Mouse (Mus musculus) R1 (cell line): ENCODE data around the gene Relt.
A peak's percentile ranks its signal among the peaks of the same experiment; 100 is the strongest.

Experiments used
- DNase-seq: peaks from one replicate; pipeline ENCODE4 v3.0.0-alpha.2; 2018; ENCODE audit warnings: low read depth, low spot score

The Relt gene

DNA sequence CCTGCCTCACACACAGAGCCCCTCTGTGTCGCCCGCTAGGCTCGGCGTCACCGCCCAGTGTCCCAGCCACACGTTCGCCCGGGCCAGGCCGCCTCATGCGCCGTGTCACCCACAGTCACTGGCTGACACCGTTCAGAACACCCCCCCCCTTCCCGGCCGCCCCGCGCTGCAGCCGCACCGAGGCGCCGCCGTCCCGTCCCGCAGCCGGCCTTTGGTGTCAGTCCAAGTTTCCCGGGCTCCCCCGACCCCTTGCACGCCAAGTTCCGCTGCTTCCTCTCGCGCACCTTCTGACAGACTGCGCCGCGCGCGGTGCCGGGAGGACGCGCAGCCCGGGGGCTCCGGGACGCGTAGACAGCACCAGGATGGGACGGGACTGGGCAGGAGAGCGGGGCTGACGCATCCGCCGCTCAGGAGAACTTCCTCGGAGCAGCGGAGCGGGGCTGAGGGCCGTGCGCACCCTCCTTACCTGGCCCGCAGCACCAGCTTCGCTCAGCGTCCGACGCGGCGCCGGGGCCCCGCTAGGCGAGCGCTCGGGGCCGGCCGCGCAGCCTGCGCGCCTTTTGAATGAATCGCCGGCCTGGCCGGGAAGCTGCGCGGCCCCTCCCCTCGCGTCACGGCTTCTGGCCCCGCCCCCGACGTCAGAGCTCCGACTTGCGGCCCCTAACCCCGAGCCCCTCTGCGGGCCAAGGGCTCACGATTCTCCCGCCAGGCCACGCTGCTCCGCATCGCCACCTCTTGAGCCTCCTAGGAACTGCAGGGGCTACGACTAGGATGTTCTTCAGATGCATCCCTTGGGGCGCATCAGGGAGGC is at the start of gene Relt:
TSS of gene Relt (minus strand) at position 619 of the 811 bp plus-strand sequence.
- peak; percentile 97 for DNase-seq

DNA sequence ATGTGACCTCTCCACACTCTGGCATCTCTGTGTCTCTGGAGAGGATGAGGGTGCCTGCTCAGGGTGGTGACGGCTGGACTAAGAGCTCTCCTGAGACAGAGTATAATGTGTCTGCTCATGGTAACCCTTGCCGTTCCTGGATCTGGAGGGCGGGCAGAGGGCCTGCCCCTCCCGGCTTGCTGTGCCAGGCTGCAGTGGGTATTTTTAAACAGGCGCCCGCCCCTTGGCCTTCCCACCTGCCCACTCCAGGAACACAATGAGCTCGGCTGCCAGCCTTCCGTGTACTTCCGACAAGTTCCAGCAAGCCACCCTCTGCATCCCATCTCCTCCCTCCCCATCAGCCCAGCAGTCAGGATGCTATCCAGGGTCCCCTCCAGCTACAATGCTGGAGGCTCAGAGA is 48.5 kb upstream of the Relt start:
- DNase-seq: no peak

DNA sequence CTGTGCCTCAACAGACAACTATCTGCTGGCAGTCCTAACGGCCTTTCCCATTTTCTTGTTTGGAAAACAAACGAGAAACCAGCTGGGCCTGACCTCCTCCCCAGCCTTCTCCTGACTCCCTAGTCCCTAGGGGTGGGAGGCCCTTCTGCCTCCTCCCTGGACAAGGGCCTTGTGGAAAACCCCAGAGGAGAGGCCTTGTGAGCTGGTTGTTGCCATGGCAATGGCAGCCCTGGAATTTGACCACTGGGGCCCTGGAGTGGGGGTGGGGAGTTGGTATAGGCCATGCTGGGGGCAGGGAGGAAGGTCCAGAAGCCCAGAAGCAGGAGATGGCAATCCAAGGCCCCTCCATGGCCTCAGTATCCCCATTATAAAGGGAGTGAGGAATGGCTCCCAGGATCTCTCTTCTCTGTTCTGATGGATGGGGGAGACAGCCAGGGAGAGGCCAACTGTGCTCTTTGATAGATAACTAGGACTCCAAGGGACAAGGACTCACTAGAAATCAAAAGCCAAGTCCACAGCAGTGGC is 48.1 kb upstream of the Relt start:
- peak; percentile 43 for DNase-seq

- peak; percentile 77 for DNase-seq
These were observed 45.3 kb upstream of the Relt start for GRCm38 (mm10) chr7:100908567-100908966.

GRCm38 (mm10) chr7:100908061-100908460 is 44.8 kb upstream of the Relt start:
- no peak for DNase-seq

DNA sequence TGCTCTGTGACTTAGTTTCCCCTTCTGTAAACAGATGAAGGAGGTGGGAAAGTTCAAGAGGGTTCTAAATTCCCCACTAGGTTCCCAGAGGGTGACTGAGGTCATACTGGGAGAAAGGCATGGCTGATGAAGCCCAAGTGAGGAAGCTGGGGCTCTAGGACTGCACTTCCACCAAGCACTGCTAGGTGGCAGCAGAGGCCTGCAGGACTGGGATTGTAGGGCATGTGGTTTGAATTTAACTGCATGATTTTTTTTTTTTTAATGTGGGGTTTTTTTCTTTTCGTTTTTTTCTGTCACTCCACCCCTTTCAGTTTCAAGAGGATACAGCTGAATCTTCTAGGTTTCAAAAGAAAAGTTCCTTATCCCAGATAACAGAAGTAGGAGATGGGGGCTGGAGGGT is 44.0 kb upstream of the Relt start:
- peak; percentile 68 for DNase-seq

- DNase-seq: no peak
These were observed 43.0 kb upstream of the Relt start for GRCm38 (mm10) chr7:100906029-100906789.

DNA sequence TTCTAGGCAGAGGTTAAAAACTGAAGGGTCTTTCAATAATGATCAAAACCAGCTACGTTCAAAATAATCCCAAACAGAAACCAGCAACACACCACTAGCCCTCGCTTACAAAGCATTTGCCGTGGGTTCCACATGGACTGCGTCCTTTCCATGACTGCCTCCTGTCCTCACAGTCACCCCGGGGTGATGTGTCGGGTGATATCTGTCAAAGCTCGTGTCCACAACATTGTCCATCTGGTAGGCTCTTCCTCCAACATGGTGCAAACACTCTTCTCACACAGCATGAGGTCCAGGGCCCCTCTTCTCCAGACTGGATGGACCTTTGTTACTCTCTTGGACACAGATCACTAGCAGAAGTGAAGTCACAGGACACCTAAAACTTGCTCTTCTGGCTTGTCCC is 41.8 kb upstream of the Relt start:
- DNase-seq: no peak

DNA sequence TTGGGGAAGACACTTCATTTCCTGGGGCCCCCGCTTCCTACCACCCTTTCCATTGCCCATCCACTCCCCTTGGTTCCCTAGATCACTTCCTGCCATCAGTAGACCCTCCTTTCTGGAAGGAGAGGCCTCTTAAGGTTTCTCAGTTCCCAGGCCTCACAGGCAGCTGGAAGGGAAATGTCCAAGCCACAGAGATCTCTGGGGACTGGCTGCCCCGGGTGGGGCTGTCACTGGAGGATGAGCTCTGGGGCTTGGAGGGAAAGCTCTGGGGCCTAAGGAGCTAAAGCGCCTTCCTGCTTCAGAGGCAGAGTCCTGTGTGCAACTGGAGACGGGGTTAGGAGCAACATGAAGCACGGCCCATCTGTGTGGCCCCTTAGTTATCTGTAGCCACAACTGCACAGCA is 41.4 kb upstream of the Relt start:
- no peak for DNase-seq

GRCm38 (mm10) chr7:100902451-100903137 is 39.3 kb upstream of the Relt start:
- peak; percentile 56 for DNase-seq

GRCm38 (mm10) chr7:100897828-100898227 is 34.6 kb upstream of the Relt start:
- no peak for DNase-seq

DNA sequence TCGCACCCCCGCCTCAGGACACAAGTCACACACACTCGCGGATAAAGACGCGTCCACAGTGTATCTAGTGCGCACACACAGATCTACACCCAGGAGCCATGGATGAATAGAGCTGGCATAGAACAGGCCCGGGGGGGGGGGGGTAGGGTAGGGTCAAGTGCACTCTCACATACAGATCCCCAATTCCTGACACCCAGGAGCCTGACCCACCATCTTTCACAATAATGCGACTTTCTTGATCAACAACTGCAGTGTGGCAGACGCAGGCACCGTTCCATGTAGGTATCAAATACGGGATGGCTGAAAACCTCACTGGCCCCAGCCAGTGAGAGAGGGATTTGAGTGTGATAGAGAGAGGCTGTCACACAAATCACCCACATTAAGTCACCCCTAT is 31.6 kb upstream of the Relt start:
- DNase-seq: no peak

- DNase-seq: peak; percentile 59
These were observed 31.0 kb upstream of the Relt start for GRCm38 (mm10) chr7:100894057-100894832.

DNA sequence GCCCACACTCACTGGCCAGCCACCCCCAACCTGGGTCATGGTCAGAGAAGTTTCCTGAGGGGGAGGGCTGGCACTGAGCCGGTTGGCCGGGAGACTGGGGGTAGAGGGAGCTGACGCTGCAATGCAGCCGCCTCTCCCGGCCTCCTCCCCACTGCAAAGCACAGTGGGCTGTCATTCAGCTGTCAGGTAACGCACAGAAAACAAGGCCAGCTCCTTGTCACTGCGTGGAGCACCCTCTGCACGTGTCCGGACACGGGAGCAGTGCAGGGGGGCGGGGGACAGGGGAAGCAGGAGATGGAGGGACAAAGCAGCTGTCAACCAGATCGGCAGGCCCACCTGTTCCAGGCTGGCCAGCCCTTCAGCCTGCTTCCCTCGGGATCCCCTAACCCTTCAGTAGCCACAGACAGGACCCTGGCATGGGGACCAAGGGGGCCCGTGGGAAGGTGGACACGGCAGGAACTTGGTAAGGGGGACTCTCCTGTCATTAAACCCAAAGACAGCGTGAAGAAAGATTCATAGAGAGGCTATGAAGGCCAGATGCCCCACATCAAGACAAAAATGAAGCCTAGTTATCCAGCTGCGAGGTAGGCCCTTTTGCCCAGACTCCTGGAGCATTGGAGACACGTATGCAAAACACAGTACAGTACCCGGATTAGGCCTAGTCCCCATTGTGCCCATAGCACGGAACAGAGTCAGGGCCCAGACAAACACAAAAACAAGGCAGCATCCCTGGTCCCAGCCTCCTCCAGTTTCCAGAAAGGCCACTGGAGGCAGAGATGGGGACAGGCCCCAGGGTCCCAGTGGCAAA is 30.2 kb upstream of the Relt start:
- no peak for DNase-seq

DNA sequence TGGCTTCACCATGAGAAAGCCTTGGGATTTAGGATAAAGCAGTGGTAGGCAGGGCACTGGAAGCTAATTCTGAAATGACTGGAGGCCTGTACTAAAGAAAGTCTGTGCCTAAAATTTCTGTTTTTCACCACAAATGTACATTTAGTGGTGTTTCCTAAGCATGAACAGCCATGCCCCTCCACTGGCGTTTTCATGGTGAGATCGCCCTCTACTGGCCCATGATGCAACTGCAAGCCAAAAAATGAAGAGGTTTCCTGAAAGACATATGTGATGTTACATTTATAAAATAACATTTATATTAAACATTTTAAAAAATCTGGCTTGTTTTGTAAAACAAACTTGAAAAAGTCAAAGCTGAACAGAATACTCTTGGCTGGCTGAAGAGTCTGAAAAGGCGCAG is 23.3 kb upstream of the Relt start:
- DNase-seq: peak; percentile 58

GRCm38 (mm10) chr7:100884460-100884859 is 21.2 kb upstream of the Relt start:
- no peak for DNase-seq

GRCm38 (mm10) chr7:100881950-100882349 is 18.7 kb upstream of the Relt start:
- DNase-seq: no peak

GRCm38 (mm10) chr7:100881531-100881930 is 18.3 kb upstream of the Relt start:
- no peak for DNase-seq

- DNase-seq: peak; percentile 84
These were observed 16.3 kb upstream of the Relt start for GRCm38 (mm10) chr7:100879595-100879994.

GRCm38 (mm10) chr7:100876771-100877170 is 13.5 kb upstream of the Relt start:
- DNase-seq: no peak
